8 mouse cellular contexts compared by ENCODE assay signal in the genomic region with DNA sequence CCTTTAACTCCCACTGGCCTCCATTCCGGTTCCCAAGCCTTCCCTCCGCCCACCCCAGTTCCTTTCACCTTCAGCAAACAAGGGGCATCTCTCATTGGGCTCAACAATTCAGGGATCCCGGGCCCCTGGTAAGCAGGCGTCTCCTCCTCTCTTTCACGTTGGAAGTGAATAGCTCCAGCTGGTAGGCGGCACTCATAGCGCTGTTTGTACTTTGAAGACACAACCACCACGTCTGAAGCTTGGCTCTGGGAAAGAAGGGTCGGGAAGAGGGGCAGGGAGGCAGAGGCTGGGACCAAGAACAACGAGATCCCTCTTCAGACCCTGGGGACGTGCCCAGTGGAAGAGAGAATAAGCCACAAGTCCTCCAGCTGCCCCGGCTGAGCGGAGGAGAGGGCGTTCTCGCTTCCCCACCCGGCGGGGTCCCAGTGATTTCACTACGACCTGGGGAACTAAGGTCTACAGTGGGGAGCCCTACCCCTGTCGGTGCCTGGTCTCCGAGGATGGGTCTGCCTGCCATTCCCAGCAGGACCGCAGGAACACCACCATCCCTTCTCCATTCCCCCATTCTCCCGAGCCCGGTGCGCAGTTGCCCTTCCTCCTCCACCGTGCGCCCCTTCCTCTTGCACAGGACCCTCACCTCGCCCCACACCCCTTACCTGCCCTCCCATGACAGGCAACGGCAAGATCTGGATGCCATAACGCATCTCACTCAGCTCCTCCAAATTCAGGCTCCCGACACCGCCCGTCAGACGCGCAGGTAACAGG. TPM values are rescaled to one million over a fixed set of nuclear protein-coding genes. Genes with fewer than 3 reads are reported as not detected.
A peak's percentile ranks its signal among the peaks of the same experiment; 100 is the strongest.
DNase-seq lines count a peak whose midpoint lies in the region; ATAC-seq and TF ChIP-seq lines count a peak whose summit lies in the region.

No protein-coding gene starts in this region.

- 2% methylated on average over 34 of the region's 34 CpGs for WGBS in heart, adult 2 months
- WGBS in thymus, adult 2 months = 5% methylated on average over 34 of the region's 34 CpGs
- 4% methylated on average over 34 of the region's 34 CpGs for WGBS in heart, embryonic 16.5 days
- WGBS in liver, embryonic 15.5 days (ENCODE audit: insufficient replicate concordance) = 3% methylated on average over 34 of the region's 34 CpGs

- H3K79me2 ChIP-seq in heart, adult 2 months (replicated peaks; ENCODE audit: control insufficient read depth, insufficient read depth, low read length) = no peaks in the 10 kb centered on the region

- no peaks in the 10 kb centered on the region for H3K27me3 ChIP-seq in heart, adult 2 months (ENCODE audit: control insufficient read depth, insufficient read depth, low read length)
- no peaks in the 10 kb centered on the region for H3K27me3 ChIP-seq in thymus, adult 2 months (ENCODE audit: control insufficient read depth, insufficient read depth, low read length)
- no peaks in the 10 kb centered on the region for H3K27me3 ChIP-seq in heart, embryonic 16.5 days (ENCODE audit: control insufficient read depth, insufficient read depth, low read length)
- H3K27me3 ChIP-seq in liver, embryonic 15.5 days = no peaks in the 10 kb centered on the region

- H3K4me3 ChIP-seq in heart, adult 2 months = peak overlapping the region; percentile 94
- peak overlapping the region; percentile 79 for H3K4me3 ChIP-seq in thymus, adult 2 months (ENCODE audit: control insufficient read depth, insufficient read depth, low read length)
- H3K4me3 ChIP-seq in heart, embryonic 16.5 days (ENCODE audit: low read length) = peak overlapping the region; percentile 96
- peak overlapping the region; percentile 98 for H3K4me3 ChIP-seq in liver, embryonic 15.5 days (replicated peaks)

- TF ChIP-seq CTCF in heart, adult 2 months (IDR thresholded peaks at IDR 0.05) = no peak
- no peak for TF ChIP-seq CTCF in thymus, adult 2 months (IDR thresholded peaks at IDR 0.05; ENCODE audit: borderline replicate concordance, control insufficient read depth, extremely low read depth, insufficient read depth, low read length, poor library complexity)

- no peak for TF ChIP-seq EP300 in heart, adult 2 months (IDR thresholded peaks at IDR 0.05; ENCODE audit: insufficient read depth, low read depth, low read length)

- peak; percentile 17; the same call in 1 of the 2 replicates for ATAC-seq in heart, embryonic 16.5 days (replicated peaks; ENCODE audit: extremely low read depth, insufficient read depth, low FRiP score)
- peak; percentile 16; the same call in 1 of the 2 replicates for ATAC-seq in liver, embryonic 15.5 days (ENCODE audit: insufficient read depth)

- H3K9me3 ChIP-seq in heart, embryonic 16.5 days (replicated peaks; ENCODE audit: control insufficient read depth, low read length) = no peaks in the 10 kb centered on the region
- no peaks in the 10 kb centered on the region for H3K9me3 ChIP-seq in liver, embryonic 15.5 days (replicated peaks)

- H3K36me3 ChIP-seq in heart, adult 2 months (ENCODE audit: control insufficient read depth, insufficient read depth, low read length) = no peaks in the 10 kb centered on the region
- peaks cover 21% of the 10 kb centered on the region for H3K36me3 ChIP-seq in thymus, adult 2 months (ENCODE audit: control insufficient read depth, insufficient read depth, low read length)
- peaks cover 16% of the 10 kb centered on the region for H3K36me3 ChIP-seq in heart, embryonic 16.5 days (ENCODE audit: control insufficient read depth, insufficient read depth)
- H3K36me3 ChIP-seq in liver, embryonic 15.5 days (replicated peaks) = peaks cover 42% of the 10 kb centered on the region

- peak overlapping the region; percentile 98 for H3K4me2 ChIP-seq in heart, embryonic 16.5 days (ENCODE audit: low read depth, low read length)
- peak overlapping the region; percentile 95 for H3K4me2 ChIP-seq in liver, embryonic 15.5 days

- DNase-seq in heart, adult 2 months = no peak
- DNase-seq in heart, adult 18-20 months = no peak
- DNase-seq in thymus, adult 2 months = no peak
- no peak for DNase-seq in thymus, postnatal 14 days
- DNase-seq in urinary bladder, postnatal 10 days (ENCODE audit: low spot score) = no peak
- DNase-seq in adipocyte (ENCODE audit: low spot score) = no peak

- H3K4me1 ChIP-seq in heart, adult 2 months (ENCODE audit: control insufficient read depth, insufficient read depth, low read length) = peaks cover 2% of the 10 kb centered on the region; the same call in 1 of the 2 replicates
- peaks cover 6% of the 10 kb centered on the region for H3K4me1 ChIP-seq in thymus, adult 2 months (replicated peaks; ENCODE audit: control insufficient read depth, insufficient read depth, low read length)
- peaks cover 6% of the 10 kb centered on the region for H3K4me1 ChIP-seq in heart, embryonic 16.5 days (ENCODE audit: control insufficient read depth, insufficient read depth, low read length)
- H3K4me1 ChIP-seq in liver, embryonic 15.5 days (replicated peaks) = peaks cover 51% of the 10 kb centered on the region

- peak overlapping the region; percentile 24 for H3K27ac ChIP-seq in heart, adult 2 months
- no peak overlapping the region for H3K27ac ChIP-seq in thymus, adult 2 months (ENCODE audit: control insufficient read depth, insufficient read depth, low read length)
- no peak overlapping the region for H3K27ac ChIP-seq in heart, embryonic 16.5 days (ENCODE audit: low read length)
- H3K27ac ChIP-seq in liver, embryonic 15.5 days (replicated peaks) = peak overlapping the region; percentile 70

- H3K9ac ChIP-seq in heart, adult 2 months (ENCODE audit: low read depth, low read length) = peak overlapping the region; percentile 73
- H3K9ac ChIP-seq in heart, embryonic 16.5 days (ENCODE audit: low read length) = peak overlapping the region; percentile 91
- H3K9ac ChIP-seq in liver, embryonic 15.5 days = peak overlapping the region; percentile 91

- no peak for TF ChIP-seq POLR2A in heart, adult 2 months (IDR thresholded peaks at IDR 0.05; ENCODE audit: insufficient read depth, low read depth, low read length)
- TF ChIP-seq POLR2A in thymus, adult 2 months (IDR thresholded peaks at IDR 0.05; ENCODE audit: control insufficient read depth, extremely low read depth, insufficient read depth, low read length, poor library complexity) = no peak

- intact Hi-C loops in heart, adult 2 months (cut with DNase I) = loop anchor here (5.0 kb wide), 1 partner anchor 192 kb away; the partner anchor contains the start of gene Mars

RNA-seq across cellular contexts. Expression of gene Os9, which starts 0.4 kb away (rescaled TPM):
- 10 to 100 TPM; 24.4 to 25.1 TPM for total RNA-seq in heart, adult 2 months (2021)
- polyA plus RNA-seq in heart, adult 2 months (2012; rRNA removed) = 25.6 and 26.4 TPM in 2 replicates
- 10 to 100 TPM; 23.2 to 28.8 TPM for total RNA-seq in heart, adult 18-20 months (2021)
- 97.0 and 106 TPM in 2 replicates for polyA plus RNA-seq in thymus, adult 2 months (2012; rRNA removed)
- 55.9 and 57.5 TPM in 2 replicates for polyA plus RNA-seq in heart, embryonic 16.5 days (2015; fragmentation: Nextera tagmentation; extraction: Ambion mirVana)
- 54.0 and 58.1 TPM in 2 replicates for polyA plus RNA-seq in liver, embryonic 15.5 days (2015; fragmentation: Nextera tagmentation; extraction: Ambion mirVana)

RNA-seq across cellular contexts. Expression of gene B4galnt1, which starts 44.5 kb away (rescaled TPM):
- 1 to 10 TPM; 1.8 to 2.0 TPM for total RNA-seq in heart, adult 2 months (2021)
- 4.0 and 9.5 TPM in 2 replicates for polyA plus RNA-seq in heart, adult 2 months (2012; rRNA removed)
- 1 to 10 TPM; 1.8 to 7.9 TPM for total RNA-seq in heart, adult 18-20 months (2021)
- polyA plus RNA-seq in thymus, adult 2 months (2012; rRNA removed) = 196 and 239 TPM in 2 replicates
- 3.4 and 6.5 TPM in 2 replicates for polyA plus RNA-seq in heart, embryonic 16.5 days (2015; fragmentation: Nextera tagmentation; extraction: Ambion mirVana)
- polyA plus RNA-seq in liver, embryonic 15.5 days (2015; fragmentation: Nextera tagmentation; extraction: Ambion mirVana) = 19.3 and 21.0 TPM in 2 replicates

RNA-seq across cellular contexts. Expression of gene Agap2, which starts 45.4 kb away (rescaled TPM):
- 1 to 10 TPM; 5.0 to 5.5 TPM for total RNA-seq in heart, adult 2 months (2021)
- 2.9 and 4.8 TPM in 2 replicates for polyA plus RNA-seq in heart, adult 2 months (2012; rRNA removed)
- total RNA-seq in heart, adult 18-20 months (2021) = 1 to 10 TPM; 4.2 to 6.1 TPM
- polyA plus RNA-seq in thymus, adult 2 months (2012; rRNA removed) = 123 and 149 TPM in 2 replicates
- polyA plus RNA-seq in heart, embryonic 16.5 days (2015; fragmentation: Nextera tagmentation; extraction: Ambion mirVana) = 0.32 and 0.42 TPM in 2 replicates
- polyA plus RNA-seq in liver, embryonic 15.5 days (2015; fragmentation: Nextera tagmentation; extraction: Ambion mirVana) = 0.35 and 0.67 TPM in 2 replicates

RNA-seq across cellular contexts. Expression of gene Tspan31, which starts 50.4 kb away (rescaled TPM):
- total RNA-seq in heart, adult 2 months (2021) = 10 to 100 TPM; 39.3 to 51.0 TPM
- 67.6 and 130 TPM in 2 replicates for polyA plus RNA-seq in heart, adult 2 months (2012; rRNA removed)
- 10 to 100 TPM; 44.7 to 47.4 TPM for total RNA-seq in heart, adult 18-20 months (2021)
- polyA plus RNA-seq in thymus, adult 2 months (2012; rRNA removed) = 39.5 and 45.2 TPM in 2 replicates
- 110 and 112 TPM in 2 replicates for polyA plus RNA-seq in heart, embryonic 16.5 days (2015; fragmentation: Nextera tagmentation; extraction: Ambion mirVana)
- 77.4 and 84.3 TPM in 2 replicates for polyA plus RNA-seq in liver, embryonic 15.5 days (2015; fragmentation: Nextera tagmentation; extraction: Ambion mirVana)

RNA-seq across cellular contexts. Expression of gene Cdk4, which starts 57.1 kb away (rescaled TPM):
- total RNA-seq in heart, adult 2 months (2021) = 10 to 100 TPM; 77.8 to 83.0 TPM
- polyA plus RNA-seq in heart, adult 2 months (2012; rRNA removed) = 110 and 139 TPM in 2 replicates
- total RNA-seq in heart, adult 18-20 months (2021) = 10 to 100 TPM; 81.5 to 84.1 TPM
- polyA plus RNA-seq in thymus, adult 2 months (2012; rRNA removed) = 375 and 384 TPM in 2 replicates
- polyA plus RNA-seq in heart, embryonic 16.5 days (2015; fragmentation: Nextera tagmentation; extraction: Ambion mirVana) = 834 and 885 TPM in 2 replicates
- 338 and 361 TPM in 2 replicates for polyA plus RNA-seq in liver, embryonic 15.5 days (2015; fragmentation: Nextera tagmentation; extraction: Ambion mirVana)

Comparison
In these comparisons a context has a peak if more than half of its experiments do, and no peak if none do; other contexts are left out.
1. H3K27ac ChIP-seq: peak in heart, adult 2 months (single experiment) and liver, embryonic 15.5 days (single experiment); none in thymus, adult 2 months (single experiment) and heart, embryonic 16.5 days (single experiment).
2. RNA of gene Agap2, which starts 45.4 kb away (polyA plus RNA-seq): 123 to 149 TPM in thymus, adult 2 months; 2.9 to 4.8 TPM in heart, adult 2 months, 0.35 to 0.67 TPM in liver, embryonic 15.5 days and 0.32 to 0.42 TPM in heart, embryonic 16.5 days; every median in the first group is over 10 times any median in the second.
3. Peak in every context shown above with its lines, with median percentiles within 50 percentile points of each other: H3K4me3 ChIP-seq and H3K9ac ChIP-seq.